ENCODE assay signal across 17 mouse cellular contexts in the genomic region with DNA sequence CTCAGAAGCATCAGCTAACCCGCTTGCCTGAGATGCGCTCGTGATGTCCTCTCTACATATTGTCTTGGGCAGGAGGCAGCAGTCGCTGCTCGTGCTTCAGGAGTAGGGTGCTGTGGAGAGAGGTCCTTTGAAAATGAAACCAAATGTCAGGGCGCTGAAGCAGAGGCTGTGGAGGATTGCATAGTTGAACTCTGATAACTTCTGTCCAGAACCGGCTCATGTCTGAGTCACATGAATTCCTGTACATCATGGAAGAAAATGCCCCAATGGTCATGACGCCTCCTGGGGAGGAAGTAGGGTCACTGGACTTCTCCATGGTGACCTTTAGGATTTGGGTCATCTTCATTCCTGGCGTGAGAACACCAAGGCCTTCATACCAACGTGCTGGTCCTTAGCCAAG. TPM values are rescaled to one million over a fixed set of nuclear protein-coding genes. Genes with fewer than 3 reads are reported as not detected.
A peak's percentile ranks its signal among the peaks of the same experiment; 100 is the strongest.
DNase-seq lines count a peak whose midpoint lies in the region; ATAC-seq and TF ChIP-seq lines count a peak whose summit lies in the region.
"Had no signal": no experiment of that assay in that cellular context is flagged by ENCODE, and none has a peak within 500 bp of the region (broad histone marks: within the 10 kb centered on the region; RNA-seq: fewer than 3 reads in every experiment).

No protein-coding gene starts in this region.

- H3K36me3 ChIP-seq in liver, embryonic 14.5 days (replicated peaks; ENCODE audit: control insufficient read depth, insufficient read depth, low read depth), result no peaks in the 10 kb centered on the region
- H3K36me3 ChIP-seq in liver, embryonic 12.5 days, result peaks cover 2% of the 10 kb centered on the region; the same call in 1 of the 2 replicates
- no peaks in the 10 kb centered on the region for H3K36me3 ChIP-seq in liver, embryonic 16.5 days (ENCODE audit: control insufficient read depth, insufficient read depth)
- peaks cover 18% of the 10 kb centered on the region; the same call in 1 of the 2 replicates for H3K36me3 ChIP-seq in intestine, postnatal 0 days (ENCODE audit: control insufficient read depth, insufficient read depth)

- no peaks in the 10 kb centered on the region for H3K27me3 ChIP-seq in liver, embryonic 14.5 days (ENCODE audit: control insufficient read depth, insufficient read depth, low read length)
- no peaks in the 10 kb centered on the region for H3K27me3 ChIP-seq in liver, embryonic 12.5 days (replicated peaks)
- H3K27me3 ChIP-seq in liver, embryonic 16.5 days (ENCODE audit: control insufficient read depth, insufficient read depth, low read depth, low read length), result no peaks in the 10 kb centered on the region
- H3K27me3 ChIP-seq in intestine, postnatal 0 days (replicated peaks; ENCODE audit: control insufficient read depth, insufficient read depth, low read length), result no peaks in the 10 kb centered on the region
- H3K27me3 ChIP-seq: hindbrain, embryonic 15.5 days; limb, embryonic 12.5 days; Patski had no signal

- H3K4me3 ChIP-seq in liver, embryonic 14.5 days (ENCODE audit: insufficient read depth in 1 of 2, low read depth in 2 of 2, low read length in 2 of 2), result no peak overlapping the region
- H3K4me3 ChIP-seq in liver, embryonic 12.5 days, result no peak overlapping the region
- H3K4me3 ChIP-seq in liver, embryonic 16.5 days (ENCODE audit: low read depth, low read length), result no peak overlapping the region
- no peak overlapping the region for H3K4me3 ChIP-seq in intestine, postnatal 0 days (ENCODE audit: low read depth, low read length)
- H3K4me3 ChIP-seq: hindbrain, embryonic 15.5 days; limb, embryonic 12.5 days had no signal

- H3K9me3 ChIP-seq in liver, embryonic 14.5 days (ENCODE audit: control insufficient read depth, low read length), result no peaks in the 10 kb centered on the region
- H3K9me3 ChIP-seq in liver, embryonic 12.5 days (replicated peaks), result no peaks in the 10 kb centered on the region
- H3K9me3 ChIP-seq in liver, embryonic 16.5 days (replicated peaks; ENCODE audit: control insufficient read depth, low read length), result no peaks in the 10 kb centered on the region
- no peaks in the 10 kb centered on the region for H3K9me3 ChIP-seq in intestine, postnatal 0 days (ENCODE audit: control insufficient read depth)
- H3K9me3 ChIP-seq: hindbrain, embryonic 15.5 days had no signal

- DNase-seq in liver, embryonic 14.5 days (ENCODE audit: low read depth in 3 of 3, low spot score in 3 of 3), result no peak
- DNase-seq in adrenal gland, adult 2 months, result peak; percentile 81
- no peak for DNase-seq in cerebellum, postnatal 4 days (ENCODE audit: low spot score in 2 of 2)
- no peak for DNase-seq in ovary, postnatal 10 days (ENCODE audit: low spot score)
- DNase-seq: cerebellum, postnatal 14 days; heart, adult 18-20 months; heart, postnatal 10 days; layer of hippocampus, postnatal 36 days; thymus, postnatal 36 days had no signal

- no peaks in the 10 kb centered on the region; a peak in 2 of 4 replicates for H3K4me1 ChIP-seq in liver, embryonic 14.5 days (replicated peaks; ENCODE audit: control insufficient read depth in 2 of 2, insufficient read depth in 2 of 2, low read length in 1 of 2)
- H3K4me1 ChIP-seq in liver, embryonic 12.5 days, result no peaks in the 10 kb centered on the region
- H3K4me1 ChIP-seq in liver, embryonic 16.5 days (ENCODE audit: control insufficient read depth, low read depth, low read length), result no peaks in the 10 kb centered on the region; the same call in 1 of the 2 replicates
- no peaks in the 10 kb centered on the region for H3K4me1 ChIP-seq in intestine, postnatal 0 days (replicated peaks; ENCODE audit: control insufficient read depth, insufficient read depth, low read length)
- H3K4me1 ChIP-seq: hindbrain, embryonic 15.5 days; limb, embryonic 12.5 days had no signal

- no peak overlapping the region for H3K9ac ChIP-seq in liver, embryonic 14.5 days (replicated peaks)
- no peak overlapping the region for H3K9ac ChIP-seq in liver, embryonic 12.5 days
- no peak overlapping the region for H3K9ac ChIP-seq in liver, embryonic 16.5 days (ENCODE audit: low read depth, low read length)
- no peak overlapping the region for H3K9ac ChIP-seq in intestine, postnatal 0 days (ENCODE audit: low read depth, low read length)
- H3K9ac ChIP-seq: hindbrain, embryonic 15.5 days; limb, embryonic 12.5 days had no signal

- TF ChIP-seq EP300 in liver, embryonic 14.5 days (IDR thresholded peaks at IDR 0.05; ENCODE audit: low read depth), result no peak

- no peak overlapping the region for H3K4me2 ChIP-seq in liver, embryonic 14.5 days (ENCODE audit: low read depth)
- H3K4me2 ChIP-seq in liver, embryonic 12.5 days, result no peak overlapping the region
- no peak overlapping the region for H3K4me2 ChIP-seq in liver, embryonic 16.5 days (ENCODE audit: low read depth, low read length)
- H3K4me2 ChIP-seq in intestine, postnatal 0 days (replicated peaks; ENCODE audit: low read depth), result no peak overlapping the region
- H3K4me2 ChIP-seq: hindbrain, embryonic 15.5 days; limb, embryonic 12.5 days had no signal

- no peak overlapping the region for H3K27ac ChIP-seq in liver, embryonic 14.5 days
- H3K27ac ChIP-seq in liver, embryonic 12.5 days, result no peak overlapping the region
- H3K27ac ChIP-seq in liver, embryonic 16.5 days (ENCODE audit: low read length), result no peak overlapping the region
- H3K27ac ChIP-seq in intestine, postnatal 0 days (ENCODE audit: low read depth, low read length), result no peak overlapping the region
- H3K27ac ChIP-seq: hindbrain, embryonic 15.5 days; limb, embryonic 12.5 days had no signal

- TF ChIP-seq CTCF in liver, embryonic 14.5 days (IDR thresholded peaks at IDR 0.05; ENCODE audit: low read depth), result no peak
- no peak for TF ChIP-seq CTCF in intestine, postnatal 0 days (IDR thresholded peaks at IDR 0.05; ENCODE audit: low read depth)

- WGBS in liver, embryonic 14.5 days (ENCODE audit: insufficient replicate concordance), result 63% methylated on average over 10 of the region's 10 CpGs
- WGBS in liver, embryonic 12.5 days (ENCODE audit: insufficient replicate concordance), result 74% methylated on average over 10 of the region's 10 CpGs
- WGBS in liver, embryonic 16.5 days (ENCODE audit: insufficient replicate concordance), result 67% methylated on average over 10 of the region's 10 CpGs
- 90% methylated on average over 10 of the region's 10 CpGs for WGBS in intestine, postnatal 0 days

- peak; percentile 23; the same call in 1 of the 2 replicates for ATAC-seq in liver, embryonic 14.5 days (ENCODE audit: insufficient read depth)
- ATAC-seq in liver, embryonic 12.5 days, result no peak
- peak; percentile 43 for ATAC-seq in CD4-positive, CD25-positive, alpha-beta regulatory T cell, adult 4 months
- peak; percentile 49 for ATAC-seq in liver, embryonic 16.5 days (ENCODE audit: low read depth)
- no peak for ATAC-seq in intestine, postnatal 0 days
- ATAC-seq: forebrain, embryonic 16.5 days; Patski had no signal

RNA-seq across cellular contexts. Expression of gene Itga9, which starts 56.0 kb away (rescaled TPM):
- 2.8 and 3.3 TPM in 2 replicates for polyA plus RNA-seq in liver, embryonic 14.5 days (2012; rRNA removed)
- 1.4 and 2.2 TPM in 2 replicates for polyA plus RNA-seq in liver, embryonic 14.5 days (2014; fragmentation: Nextera tagmentation; extraction: Ambion mirVana)
- polyA plus RNA-seq in liver, embryonic 12.5 days (2016; fragmentation: Nextera tagmentation; extraction: Ambion mirVana), result 6.6 and 7.4 TPM in 2 replicates
- 1 to 10 TPM in 1 of 2 experiments, under 1 TPM in 1; 0.41 to 1.0 TPM for polyA plus RNA-seq in CD4-positive, CD25-positive, alpha-beta regulatory T cell, adult 4 months (2017; shearing (Covaris generic))
- 10 to 100 TPM; 43.4 to 58.9 TPM for total RNA-seq in adrenal gland, adult 2 months (2021)
- polyA plus RNA-seq in adrenal gland, adult 2 months (2012; rRNA removed), result 67.2 and 95.2 TPM in 2 replicates
- polyA plus RNA-seq in liver, embryonic 16.5 days (2015; fragmentation: Nextera tagmentation; extraction: Ambion mirVana), result 1.1 and 1.4 TPM in 2 replicates
- 5.9 and 6.2 TPM in 2 replicates for polyA plus RNA-seq in intestine, postnatal 0 days (2015; fragmentation: Nextera tagmentation; extraction: Ambion mirVana)

Comparison
In these comparisons a context has a peak if more than half of its experiments do, and no peak if none do; other contexts are left out.
1. ATAC-seq: peak in liver, embryonic 14.5 days (single experiment), CD4-positive, CD25-positive, alpha-beta regulatory T cell, adult 4 months (single experiment) and liver, embryonic 16.5 days (single experiment); none in liver, embryonic 12.5 days (single experiment) and intestine, postnatal 0 days (single experiment).